Mouse (Mus musculus) kidney, postnatal 14 days (tissue): ENCODE measurements around the gene Dock7.
A peak's percentile ranks its signal among the peaks of the same experiment; 100 is the strongest.

ENCODE experiments used
- DNase-seq: peaks from one replicate; pipeline ENCODE4 v3.0.0; 2022; ENCODE audit warnings: mixed read lengths

Dock7 gene

GRCm38 (mm10) chr4:99121123-99121755 is 524 bp upstream of the Dock7 start:
- DNase-seq = no peak

GRCm38 (mm10) chr4:99119051-99119450 is 1.7 kb downstream of the Dock7 start:
- no peak for DNase-seq

GRCm38 (mm10) chr4:99115797-99116196 is 4.9 kb downstream of the Dock7 start:
- no peak for DNase-seq

GRCm38 (mm10) chr4:99111670-99112069 is 9.0 kb downstream of the Dock7 start:
- no peak for DNase-seq

GRCm38 (mm10) chr4:99108817-99109216 is 11.9 kb downstream of the Dock7 start:
- DNase-seq = no peak

GRCm38 (mm10) chr4:99102846-99103245 is 17.9 kb downstream of the Dock7 start:
- no peak for DNase-seq

GRCm38 (mm10) chr4:99100724-99101123 is 20.0 kb downstream of the Dock7 start:
- no peak for DNase-seq

GRCm38 (mm10) chr4:99091777-99092176 is 28.9 kb downstream of the Dock7 start:
- no peak for DNase-seq

- no peak for DNase-seq
Observed at GRCm38 (mm10) chr4:99091151-99091701, 29.5 kb downstream of the Dock7 start.

- no peak for DNase-seq
Observed at GRCm38 (mm10) chr4:99087760-99088485, 32.8 kb downstream of the Dock7 start.

GRCm38 (mm10) chr4:99083862-99084261 is 36.9 kb downstream of the Dock7 start:
- no peak for DNase-seq

GRCm38 (mm10) chr4:99081169-99081568 is 39.5 kb downstream of the Dock7 start:
- DNase-seq = no peak

GRCm38 (mm10) chr4:99078005-99078404 is 42.7 kb downstream of the Dock7 start:
- DNase-seq = no peak

- no peak for DNase-seq
Observed at GRCm38 (mm10) chr4:99068806-99069205, 51.9 kb downstream of the Dock7 start.

GRCm38 (mm10) chr4:99064524-99064923 is 56.2 kb downstream of the Dock7 start:
- peak; percentile 16 for DNase-seq

GRCm38 (mm10) chr4:99048581-99048980 is 72.1 kb downstream of the Dock7 start:
- no peak for DNase-seq

- no peak for DNase-seq
Observed at GRCm38 (mm10) chr4:99046471-99046870, 74.2 kb downstream of the Dock7 start.

- DNase-seq = no peak
Observed at GRCm38 (mm10) chr4:99044854-99045253, 75.9 kb downstream of the Dock7 start.

- DNase-seq = peak; percentile 53
Observed at GRCm38 (mm10) chr4:99032921-99033320, 87.8 kb downstream of the Dock7 start.

GRCm38 (mm10) chr4:99030686-99031085 is 90.0 kb downstream of the Dock7 start, which contains the start of gene Angptl3:
Angptl3 (plus strand) TSS chr4:99030954.
- DNase-seq = peak; percentile 62

- DNase-seq = no peak
Observed at GRCm38 (mm10) chr4:99028377-99028776, 92.3 kb downstream of the Dock7 start.

- no peak for DNase-seq
Observed at GRCm38 (mm10) chr4:99022221-99022620, 98.5 kb downstream of the Dock7 start.

GRCm38 (mm10) chr4:99011039-99011438 is 109.7 kb downstream of the Dock7 start:
- no peak for DNase-seq

- DNase-seq = no peak
Observed at GRCm38 (mm10) chr4:99006319-99006718, 114.4 kb downstream of the Dock7 start.
